Mouse (Mus musculus) layer of hippocampus, postnatal 10 days (tissue): ENCODE results near the gene 4930558C23Rik. TPM values are rescaled to one million over a fixed set of nuclear protein-coding genes. Genes with fewer than 3 reads are reported as not detected.
"Not testable (repeated sequence)": the region's sequence is repeated elsewhere in the genome, so short reads cannot be mapped to it uniquely, and the experiment has no call there.

ENCODE experiments used
- DNase-seq, 2 experiments: peaks; one replicate each; pipeline ENCODE4 v3.0.0; 2021; ENCODE audit warnings: low spot score in 2 of 2
- total RNA-seq, 2 experiments: library from RNA; stranded (reverse); gene quantifications; 2 replicates each; pipeline ENCODE4 v1.2.3; 2021

4930558C23Rik gene
- total RNA-seq, 2 experiments from 2014 or later, result not detected

DNA sequence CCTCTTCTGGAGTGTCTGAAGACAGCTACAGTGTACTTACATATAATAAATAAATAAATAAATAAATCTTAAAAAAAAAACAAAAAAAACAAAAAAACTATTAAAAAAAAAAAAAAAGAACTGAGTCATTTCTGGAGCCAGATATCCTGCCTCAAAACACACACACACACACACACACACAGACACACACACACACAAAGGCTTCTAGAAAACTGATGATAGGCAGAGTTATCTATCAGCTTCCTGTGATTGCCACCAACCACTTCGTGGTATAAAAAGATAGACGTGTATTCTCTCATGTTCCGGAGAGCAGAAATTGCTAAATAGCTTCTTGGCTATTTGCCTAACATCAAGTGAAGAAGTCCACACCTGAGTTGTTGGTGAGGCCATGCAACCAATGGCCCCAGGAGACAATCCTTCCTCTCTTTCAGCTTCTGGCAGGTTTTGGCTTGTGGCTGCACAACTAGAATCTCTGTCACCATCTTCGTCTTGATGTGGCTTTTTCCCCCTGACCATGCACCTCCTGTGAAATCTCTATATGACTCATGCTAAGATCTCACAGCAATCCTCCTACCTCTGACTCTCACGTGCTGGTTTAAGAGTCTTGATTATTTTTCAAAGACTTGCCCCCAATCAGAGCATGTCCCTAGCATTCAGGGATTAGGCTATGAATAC, 17.1 kb downstream of the 4930558C23Rik start:
- no peak for DNase-seq

GRCm38 (mm10) chr3:95373208-95373607, 29.4 kb downstream of the 4930558C23Rik start:
- DNase-seq, result no peak

- DNase-seq, result no peak
These were observed 32.5 kb downstream of the 4930558C23Rik start for GRCm38 (mm10) chr3:95370101-95370500.

DNA sequence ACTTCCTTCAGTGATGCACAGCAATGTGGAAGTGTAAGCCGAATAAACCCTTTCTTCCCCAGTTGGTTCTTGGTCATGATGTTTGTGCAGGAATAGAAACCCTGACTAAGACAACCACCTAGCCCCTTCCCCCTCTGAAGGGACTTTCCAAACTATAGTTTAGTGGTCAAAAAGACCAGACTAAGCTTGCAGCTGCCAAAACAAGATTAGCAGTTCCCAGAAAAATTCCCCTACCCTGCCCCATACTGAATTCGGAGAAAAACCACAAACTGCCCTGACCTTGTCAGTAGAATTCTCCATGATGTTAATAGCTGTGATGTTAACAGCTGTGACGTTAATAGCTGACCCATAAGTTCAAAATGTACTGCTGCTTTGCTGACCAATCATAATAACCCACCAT, 42.4 kb downstream of the 4930558C23Rik start:
- not testable (repeated sequence) for DNase-seq

DNA sequence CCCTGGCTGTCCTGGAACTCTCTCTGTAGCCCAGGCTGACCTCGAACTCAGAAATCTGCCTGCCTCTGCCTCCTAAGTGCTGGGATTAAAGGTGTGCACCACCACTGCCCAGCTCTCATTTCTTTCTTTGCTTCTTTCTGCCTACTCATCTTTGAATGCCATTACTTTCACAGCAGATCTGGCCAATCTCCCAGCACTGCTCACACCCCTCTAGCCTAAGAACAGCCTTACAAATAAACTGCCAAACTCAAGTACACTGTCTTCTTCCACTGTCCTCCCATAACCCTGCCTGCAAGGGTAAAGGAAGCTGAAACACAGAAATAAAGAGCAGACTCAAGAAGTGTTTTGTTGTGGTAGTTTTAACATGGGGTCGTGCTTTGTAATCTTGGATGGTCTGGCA, 44.9 kb downstream of the 4930558C23Rik start:
- DNase-seq, result no peak

DNA sequence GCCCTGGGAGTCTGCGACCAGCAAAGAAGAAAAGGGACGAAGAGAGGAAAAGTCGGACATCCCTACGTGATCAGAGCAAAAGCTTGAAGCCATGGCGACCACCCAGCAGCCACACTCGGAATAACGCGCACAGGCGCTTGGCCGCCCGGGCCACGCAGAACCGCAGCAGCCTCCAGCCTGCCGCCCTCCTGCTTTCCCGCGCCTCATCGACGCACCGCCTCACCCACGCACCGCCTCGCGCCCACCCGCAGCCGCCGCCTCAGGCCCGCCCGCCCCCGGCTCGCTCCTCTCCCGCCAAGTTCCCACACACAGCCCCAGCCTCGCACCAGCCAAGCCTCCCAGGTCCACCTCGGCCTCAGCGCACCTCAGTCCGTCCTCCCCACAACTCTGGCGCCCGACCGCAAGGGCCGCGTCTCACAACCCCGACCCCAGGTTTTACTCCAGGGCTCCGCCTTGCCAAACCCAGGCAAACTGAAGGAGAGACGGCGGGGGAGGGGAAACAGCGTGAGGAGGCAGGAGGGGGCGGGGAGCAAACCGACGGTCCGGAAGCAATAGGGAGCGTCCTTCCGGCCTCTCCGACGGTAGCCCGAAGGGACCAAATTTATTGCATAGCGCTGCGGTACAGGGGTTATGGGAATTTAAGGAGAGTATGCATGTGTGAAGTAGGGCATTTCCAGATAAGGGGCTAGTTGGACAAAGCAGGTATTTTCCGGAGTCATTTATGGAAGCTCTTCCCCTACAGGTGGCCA, 45.8 kb downstream of the 4930558C23Rik start, which contains the start of gene Setdb1:
Gene Setdb1, minus strand, starts transcription at position 502 of the 749 bp plus-strand sequence.
- DNase-seq, result peak; percentile 95 to 97

DNA sequence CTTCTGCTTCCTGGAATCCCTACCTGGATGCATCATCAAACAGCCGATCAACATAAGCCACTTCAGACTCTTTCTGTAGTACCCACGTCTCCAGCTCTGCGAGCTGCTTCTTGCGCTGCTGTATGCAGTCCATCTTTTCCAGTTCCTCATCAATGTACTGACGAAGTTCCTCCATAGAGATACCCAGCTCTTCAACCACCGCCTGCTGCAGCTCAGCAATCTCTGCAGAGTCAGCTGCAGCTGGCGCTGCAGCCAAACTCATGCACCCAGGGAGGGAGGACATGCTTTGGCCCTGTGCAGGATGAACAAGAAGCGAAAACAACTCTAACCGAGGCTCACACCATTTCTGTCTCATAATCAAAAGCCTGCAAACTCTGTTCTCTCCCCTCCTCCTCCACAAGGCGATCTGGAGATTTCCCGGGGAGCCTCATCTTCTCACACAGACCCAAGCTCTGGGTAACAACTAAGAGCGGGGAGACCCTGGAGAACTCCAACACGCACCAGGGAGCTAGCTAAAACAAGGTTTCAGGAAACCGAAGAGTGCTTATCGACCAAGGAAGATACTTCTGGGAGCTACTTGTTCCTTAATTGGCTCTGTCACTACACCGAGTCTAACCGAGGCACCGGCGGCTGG, 46.6 kb downstream of the 4930558C23Rik start:
- DNase-seq, result not testable (repeated sequence)

DNA sequence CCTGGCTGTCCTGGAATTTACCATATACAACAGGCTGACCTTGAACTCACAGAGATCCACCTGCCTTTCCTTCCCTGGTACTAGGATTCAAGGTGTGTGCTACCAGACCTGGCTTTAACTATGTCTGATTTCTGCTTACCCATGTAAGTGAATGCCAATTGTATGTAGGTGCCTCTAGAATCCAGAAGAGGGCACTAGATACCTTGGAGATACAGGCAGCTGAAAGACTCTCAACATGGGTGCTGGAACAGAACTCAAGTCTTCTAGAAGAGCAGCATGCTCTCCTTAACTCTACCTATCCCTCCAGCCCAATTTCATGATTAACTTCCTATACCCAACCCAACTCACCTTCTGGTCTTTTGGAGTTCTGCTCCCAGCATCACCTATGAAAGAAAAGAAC, 53.1 kb downstream of the 4930558C23Rik start:
- no peak for DNase-seq

DNA sequence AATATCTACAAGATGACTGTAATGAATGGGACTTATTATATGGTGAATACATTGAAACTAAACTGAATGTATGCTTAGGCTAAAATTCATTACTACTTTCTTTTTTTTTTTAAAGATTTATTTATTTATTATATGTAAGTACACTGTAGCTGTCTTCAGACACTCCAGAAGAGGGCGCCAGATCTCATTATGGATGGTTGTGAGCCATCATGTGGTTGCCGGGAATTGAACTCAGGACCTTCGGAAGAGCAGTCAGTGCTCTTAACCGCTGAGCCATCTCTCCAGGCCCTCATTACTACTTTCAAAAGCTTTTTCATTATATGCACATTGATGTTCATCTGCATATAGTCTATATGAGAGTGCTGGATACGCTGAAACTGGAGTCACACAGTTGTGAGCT, 54.3 kb downstream of the 4930558C23Rik start:
- not testable (repeated sequence) for DNase-seq

- DNase-seq, result no peak
These were observed 56.2 kb downstream of the 4930558C23Rik start for GRCm38 (mm10) chr3:95346454-95346853.

DNA sequence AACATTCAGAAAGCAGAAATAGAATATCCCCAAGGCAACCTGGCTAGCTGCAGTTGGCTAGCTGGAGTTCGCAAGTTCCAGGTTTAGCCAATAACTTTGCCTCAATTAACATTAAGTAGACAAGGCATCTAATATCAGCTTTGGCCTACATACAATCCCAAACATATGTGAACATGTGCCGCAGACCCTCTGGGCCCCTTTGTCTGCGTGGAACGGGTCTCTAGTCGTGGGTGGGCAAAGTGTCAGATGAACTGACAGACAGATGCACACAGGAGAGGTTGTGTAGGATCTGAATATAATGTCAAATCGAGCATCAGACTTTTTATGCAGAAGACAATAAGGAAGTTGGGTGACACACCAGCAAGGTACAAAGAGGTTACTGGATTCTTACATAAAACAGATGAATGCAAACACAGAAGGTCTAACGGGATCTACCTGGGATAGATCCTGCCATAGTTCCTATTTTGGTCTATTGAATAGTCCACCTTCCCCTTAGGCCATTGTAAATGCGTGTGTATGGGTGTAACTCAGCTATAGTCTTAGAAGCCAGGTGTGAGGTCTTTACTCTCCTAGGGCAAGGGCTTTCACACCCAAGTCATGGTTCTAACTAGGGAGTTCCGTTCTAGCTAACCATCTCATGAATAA, 59.2 kb downstream of the 4930558C23Rik start:
- not testable (repeated sequence) for DNase-seq

DNA sequence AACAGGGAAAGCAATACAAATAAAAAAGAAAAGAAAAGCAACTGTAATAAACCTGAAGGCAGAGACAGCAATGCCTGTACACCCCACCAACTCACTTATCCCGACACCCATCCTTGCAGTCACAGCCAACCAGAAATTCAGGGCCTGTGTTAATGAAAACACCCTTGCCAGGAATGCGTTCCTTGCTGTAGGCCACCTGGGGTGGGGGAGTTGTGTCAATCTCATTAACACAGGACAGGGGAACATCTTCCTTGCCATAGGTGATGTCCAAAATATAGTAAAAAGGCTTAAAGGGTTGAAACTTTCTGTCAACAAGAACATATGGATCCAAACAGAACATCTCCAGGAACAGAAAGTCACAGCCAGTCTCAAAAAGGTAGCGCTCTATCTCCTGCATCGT, 64.4 kb downstream of the 4930558C23Rik start:
- DNase-seq, result no peak

DNA sequence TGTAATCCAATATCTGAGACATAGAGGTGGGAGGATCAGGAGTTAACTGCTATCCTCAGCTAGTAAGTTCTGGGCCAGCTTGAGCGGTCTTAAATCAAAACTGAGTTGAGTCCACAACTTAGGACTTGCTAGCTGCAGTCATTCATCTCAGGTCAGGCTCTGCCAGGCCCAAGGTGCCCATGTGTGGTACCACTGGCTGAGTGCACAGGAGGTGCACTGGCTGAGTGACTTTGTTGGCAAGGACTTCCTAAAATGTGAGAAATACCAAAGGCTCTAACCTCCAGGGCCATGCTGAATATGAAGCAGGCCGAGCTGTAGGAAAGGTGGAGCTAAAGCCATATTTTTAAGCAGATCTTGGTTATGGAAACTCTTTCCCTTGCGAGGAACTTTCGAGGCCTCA, 65.3 kb downstream of the 4930558C23Rik start:
- no peak for DNase-seq

Other genes starting within 250 kb of the 4930558C23Rik start
- gene Sema6c, start 242.4 kb downstream of the 4930558C23Rik start, total RNA-seq, result 10 to 100 TPM; 71.4 to 75.0 TPM
- gene Gabpb2, start 184.9 kb downstream of the 4930558C23Rik start, total RNA-seq, result 10 to 100 TPM; 10.1 to 10.6 TPM
- gene Cdc42se1, start 174.1 kb downstream of the 4930558C23Rik start, total RNA-seq, result 10 to 100 TPM; 79.8 to 80.1 TPM
- 100 to 1,000 TPM; 621 to 626 TPM for gene Mllt11, start 170.7 kb downstream of the 4930558C23Rik start, total RNA-seq
- under 1 TPM; 0.16 to 0.18 TPM for gene Gm128, start 161.2 kb downstream of the 4930558C23Rik start, total RNA-seq
- under 1 TPM in 1 of 2 experiments, not detected in 1; 0.25 TPM for gene Bnipl, start 151.6 kb downstream of the 4930558C23Rik start, total RNA-seq
- 10 to 100 TPM; 26.5 to 27.6 TPM for gene Mindy1, start 121.5 kb downstream of the 4930558C23Rik start, total RNA-seq
- gene Prune1, start 120.8 kb downstream of the 4930558C23Rik start, total RNA-seq, result 10 to 100 TPM; 34.9 to 36.3 TPM
- under 1 TPM; 0.65 to 0.75 TPM for gene Anxa9, start 95.7 kb downstream of the 4930558C23Rik start, total RNA-seq
- 10 to 100 TPM; 45.4 to 46.6 TPM for gene Cers2, start 88.0 kb downstream of the 4930558C23Rik start, total RNA-seq
- gene Setdb1, start 45.6 kb downstream of the 4930558C23Rik start, total RNA-seq, result 10 to 100 TPM; 46.0 to 47.1 TPM
- gene Arnt, start 31.5 kb upstream of the 4930558C23Rik start, total RNA-seq, result 10 to 100 TPM; 35.8 to 44.0 TPM
- gene Ctsk, start 96.4 kb upstream of the 4930558C23Rik start, total RNA-seq, result 10 to 100 TPM; 10.0 to 10.3 TPM
- 10 to 100 TPM; 19.6 to 24.0 TPM for gene Ctss, start 123.9 kb upstream of the 4930558C23Rik start, total RNA-seq
- gene Hormad1, start 156.8 kb upstream of the 4930558C23Rik start, total RNA-seq, result not detected
- gene Golph3l, start 186.1 kb upstream of the 4930558C23Rik start, total RNA-seq, result 10 to 100 TPM; 19.4 to 21.9 TPM
- gene Ensa, start 222.2 kb upstream of the 4930558C23Rik start, total RNA-seq, result 100 to 1,000 TPM; 220 to 228 TPM